Mouse (Mus musculus) limb, embryonic 10.5 days (tissue): ENCODE results near the gene Ndufb5. TPM values are rescaled to one million over a fixed set of nuclear protein-coding genes. Genes with fewer than 3 reads are reported as not detected.
"Not testable (repeated sequence)": the region's sequence is repeated elsewhere in the genome, so short reads cannot be mapped to it uniquely, and the experiment has no call there.

Experiments
- DNase-seq: peaks from one replicate; pipeline ENCODE4 v3.0.0-alpha.2; 2017; ENCODE audit warnings: low spot score
- H3K27ac ChIP-seq: fragments of 300-500 bp; sonication (generic); 2 replicates; pipeline ENCODE4 v1.5.1; 2016; ENCODE audit warnings: mild to moderate bottlenecking
- H3K27me3 ChIP-seq: fragments of 300-500 bp; sonication (generic); 2 replicates; pipeline ENCODE4 v1.6.1; 2016; ENCODE audit warnings: low read depth, mild to moderate bottlenecking; ENCODE audit not compliant: poor library complexity, severe bottlenecking
- H3K36me3 ChIP-seq: fragments of 300-500 bp; sonication (generic); 2 replicates; pipeline ENCODE4 v1.6.1; 2016; ENCODE audit warnings: mild to moderate bottlenecking, moderate library complexity
- H3K4me1 ChIP-seq: fragments of 300-500 bp; sonication (generic); 2 replicates; pipeline ENCODE4 v1.6.1; 2016
- H3K4me3 ChIP-seq: fragments of 300-500 bp; sonication (generic); 2 replicates; pipeline ENCODE4 v1.5.1; 2016; ENCODE audit warnings: mild to moderate bottlenecking, moderate library complexity
- H3K9me3 ChIP-seq: fragments of 300-500 bp; sonication (generic); replicated peaks from 2 replicates; pipeline ENCODE4 v1.6.1; 2016; ENCODE audit warnings: mild to moderate bottlenecking
- WGBS: fragments of 180-500 bp; shearing (Covaris S2); methylation state at CpG from one replicate; pipeline ENCODE4 v1.1.7; 2016; 5-methylcytosine and 5-hydroxymethylcytosine counted together
- polyA plus RNA-seq: library from polyadenylated mRNA; unstranded; fragments of >200 nt; fragmentation: Nextera tagmentation; extraction: Ambion mirVana; gene quantifications from 2 replicates; pipeline ENCODE4 v1.2.1, GENCODE M21; 2016

Gene Ndufb5
- polyA plus RNA-seq, 1 experiment from 2014 or later = 280 TPM

DNA sequence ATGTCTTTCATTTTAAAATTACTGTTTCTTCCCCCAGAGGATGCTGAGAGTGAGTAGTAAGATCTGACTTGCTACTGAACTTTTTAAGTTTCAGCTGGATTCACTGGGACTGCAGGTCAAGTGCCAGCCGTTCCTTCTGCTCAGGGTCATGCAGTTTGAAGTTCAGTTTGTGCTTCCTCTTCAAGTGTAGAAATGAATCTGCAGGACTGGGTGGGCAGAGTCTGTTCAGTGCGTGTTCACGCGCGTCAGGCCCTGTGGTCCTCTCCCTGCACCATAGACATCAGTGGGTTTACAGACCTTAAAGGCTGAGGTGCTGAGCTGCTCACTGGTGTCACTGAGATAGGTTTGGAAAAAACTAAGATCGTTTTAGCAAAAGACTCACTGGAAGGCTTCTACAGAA is 8.2 kb downstream of the Ndufb5 start:
- 92% methylated on average over 6 of the region's 6 CpGs for WGBS
- Histone ChIP-seq H3K4me1 (no peaks in the 10 kb centered on the region), H3K27ac (no peak overlapping the region), H3K36me3 (peaks cover 97% of the 10 kb centered on the region), H3K4me3 (no peak overlapping the region), H3K27me3 (no peaks in the 10 kb centered on the region), H3K9me3 (no peaks in the 10 kb centered on the region)
- peak; percentile 19 for DNase-seq

GRCm38 (mm10) chr3:32745426-32745825 is 8.6 kb downstream of the Ndufb5 start:
- not testable (repeated sequence) for DNase-seq, H3K4me3 ChIP-seq, H3K9me3 ChIP-seq, H3K4me1 ChIP-seq, H3K27ac ChIP-seq, H3K27me3 ChIP-seq
- H3K36me3 ChIP-seq = peaks cover 97% of the 10 kb centered on the region

DNA sequence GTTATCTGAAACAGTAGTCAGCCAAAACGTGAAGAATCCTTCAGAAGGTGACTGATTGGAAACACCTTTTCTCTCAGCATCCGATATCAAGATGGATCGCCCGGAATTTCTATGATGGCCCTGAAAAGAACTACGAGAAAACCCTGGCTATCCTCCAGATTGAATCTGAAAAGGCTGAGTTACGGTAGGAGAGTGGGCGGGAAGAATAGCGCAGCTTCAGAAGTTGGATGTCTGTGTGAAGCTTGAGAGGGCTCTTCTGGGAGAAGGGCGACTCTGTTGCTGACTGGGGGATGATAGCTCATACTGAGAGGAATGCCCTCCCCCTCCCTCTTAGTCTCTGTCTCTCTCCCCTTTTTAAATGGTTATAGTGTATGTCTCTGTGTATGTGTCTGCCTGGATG is 11.6 kb downstream of the Ndufb5 start:
- no peak overlapping the region for H3K27ac ChIP-seq
- no peaks in the 10 kb centered on the region for H3K27me3 ChIP-seq
- H3K36me3 ChIP-seq = peaks cover 97% of the 10 kb centered on the region
- H3K4me1 ChIP-seq = no peaks in the 10 kb centered on the region
- H3K9me3 ChIP-seq = no peaks in the 10 kb centered on the region
- DNase-seq = no peak
- no peak overlapping the region for H3K4me3 ChIP-seq
- 91% methylated on average over 9 of the region's 9 CpGs for WGBS

DNA sequence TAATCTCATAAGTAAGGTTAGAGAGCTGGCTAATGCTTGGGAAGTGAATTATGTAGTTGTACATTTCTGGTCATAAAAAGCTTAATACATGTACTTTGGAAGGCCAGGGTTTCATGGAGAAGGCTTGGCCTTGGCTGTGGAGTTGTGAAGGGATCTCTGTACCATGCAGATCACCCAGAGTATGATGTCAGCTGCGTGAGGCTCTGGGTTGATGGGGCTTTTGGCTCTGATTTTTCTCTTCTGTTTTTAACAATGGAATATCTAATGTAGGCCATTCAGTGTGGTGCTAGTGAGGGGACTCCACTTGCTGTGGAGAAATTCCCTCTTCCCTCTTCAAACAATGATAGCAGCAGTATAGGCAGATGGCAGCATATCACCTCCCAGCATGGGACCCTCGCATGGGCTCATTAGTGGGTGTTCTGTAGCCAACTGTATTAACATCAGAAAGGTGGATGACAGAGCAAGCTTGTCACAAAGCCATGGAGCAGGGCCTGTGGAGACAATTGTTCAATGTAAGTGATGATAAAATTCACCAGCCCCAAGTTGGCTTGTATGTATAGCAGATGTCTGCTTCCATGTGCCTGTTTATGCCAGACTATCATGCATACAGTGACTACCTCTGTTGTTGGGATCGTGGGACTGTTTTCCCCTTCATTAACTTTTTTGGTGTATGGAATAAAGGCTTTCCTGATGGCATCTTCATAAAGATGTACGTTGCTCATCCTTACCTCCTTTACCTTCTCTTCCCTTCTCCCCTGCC is 13.2 kb downstream of the Ndufb5 start:
- WGBS = 90% methylated on average over 4 of the region's 4 CpGs
- peaks cover 93% of the 10 kb centered on the region for H3K36me3 ChIP-seq
- no peak overlapping the region for H3K27ac ChIP-seq
- no peak for DNase-seq
- no peak overlapping the region for H3K4me3 ChIP-seq
- no peaks in the 10 kb centered on the region for H3K27me3 ChIP-seq
- H3K9me3 ChIP-seq = no peaks in the 10 kb centered on the region
- no peaks in the 10 kb centered on the region for H3K4me1 ChIP-seq

- Histone ChIP-seq H3K27ac (no peak overlapping the region), H3K4me3 (no peak overlapping the region), H3K27me3 (no peaks in the 10 kb centered on the region), H3K4me1 (no peaks in the 10 kb centered on the region), H3K36me3 (peaks cover 53% of the 10 kb centered on the region), H3K9me3 (no peaks in the 10 kb centered on the region)
- DNase-seq = no peak
- 95% methylated on average over 3 of the region's 3 CpGs for WGBS
Observed at GRCm38 (mm10) chr3:32754384-32754915, 17.7 kb downstream of the Ndufb5 start.

GRCm38 (mm10) chr3:32759212-32759611 is 22.4 kb downstream of the Ndufb5 start:
- no peak overlapping the region for H3K4me3 ChIP-seq
- H3K27ac ChIP-seq = no peak overlapping the region
- H3K27me3 ChIP-seq = no peaks in the 10 kb centered on the region
- DNase-seq = no peak
- H3K9me3 ChIP-seq = no peaks in the 10 kb centered on the region
- H3K4me1 ChIP-seq = no peaks in the 10 kb centered on the region
- peaks cover 7% of the 10 kb centered on the region for H3K36me3 ChIP-seq
- WGBS = 77% methylated on average over 5 of the region's 5 CpGs

DNA sequence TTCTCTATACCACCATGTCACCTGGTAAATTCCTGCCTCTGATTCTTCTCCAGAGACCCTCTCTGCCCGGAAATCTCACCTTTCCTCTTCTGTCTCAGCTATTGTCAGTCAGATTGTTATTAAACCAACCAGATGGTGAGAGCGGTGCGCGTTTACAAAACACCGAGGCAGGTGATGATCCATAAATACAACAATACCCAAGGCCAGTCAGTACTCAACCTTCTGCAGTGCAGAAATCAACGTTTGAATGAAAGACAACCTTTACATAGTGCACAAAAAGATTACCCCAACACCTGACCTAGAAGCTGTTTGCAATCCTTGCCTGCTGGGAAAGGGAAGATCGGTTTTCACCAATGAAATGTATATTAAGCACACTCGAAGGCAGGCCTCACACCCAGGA is 26.2 kb downstream of the Ndufb5 start:
- Histone ChIP-seq H3K4me1 (no peaks in the 10 kb centered on the region), H3K36me3 (0 out of 2 replicates have a peak, but pooled peaks cover under 1% of the 10 kb centered on the region), H3K9me3 (no peaks in the 10 kb centered on the region), H3K27ac (no peak overlapping the region), H3K27me3 (no peaks in the 10 kb centered on the region), H3K4me3 (no peak overlapping the region)
- no peak for DNase-seq
- WGBS = 67% methylated on average over 8 of the region's 8 CpGs

GRCm38 (mm10) chr3:32763902-32764301 is 27.1 kb downstream of the Ndufb5 start:
- 40% methylated on average over 7 of the region's 7 CpGs for WGBS
- no peaks in the 10 kb centered on the region for H3K4me1 ChIP-seq

DNA sequence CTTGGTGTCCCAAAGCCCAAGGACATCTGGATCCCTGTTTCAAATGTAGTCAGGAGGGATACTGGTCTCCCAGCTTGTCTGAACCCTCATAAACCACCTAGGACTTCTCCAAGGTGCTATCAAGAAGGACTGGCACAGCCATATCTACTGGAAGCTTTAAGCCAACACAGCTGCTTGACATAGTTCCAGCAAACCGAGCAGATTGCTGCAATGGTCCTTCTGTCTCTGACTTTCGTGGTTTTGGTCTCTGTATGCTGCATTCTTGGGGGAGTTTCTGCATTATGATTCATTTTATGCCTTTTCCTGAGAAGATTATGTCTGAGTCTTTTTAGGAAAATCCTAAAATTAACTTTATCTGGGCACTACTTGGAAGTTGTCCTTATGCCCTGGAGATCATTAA is 34.0 kb downstream of the Ndufb5 start:
- Histone ChIP-seq H3K36me3 (no peaks in the 10 kb centered on the region), H3K4me3 (no peak overlapping the region), H3K9me3 (no peaks in the 10 kb centered on the region), H3K27ac (no peak overlapping the region), H3K4me1 (no peaks in the 10 kb centered on the region), H3K27me3 (no peaks in the 10 kb centered on the region)
- 88% methylated on average over 2 of the region's 2 CpGs for WGBS
- no peak for DNase-seq

More at GRCm38 (mm10) chr3:32763902-32764301, 27.1 kb downstream of the Ndufb5 start:
- Histone ChIP-seq H3K9me3 (no peaks in the 10 kb centered on the region), H3K27me3 (no peaks in the 10 kb centered on the region), H3K4me3 (no peak overlapping the region), H3K36me3 (no peaks in the 10 kb centered on the region), H3K27ac (no peak overlapping the region)
- no peak for DNase-seq

Other genes starting within 250 kb of the Ndufb5 start
- 0.09 and 0.14 TPM in 2 replicates for gene Kcnmb3, start 244.8 kb upstream of the Ndufb5 start, polyA plus RNA-seq
- 43.4 and 43.7 TPM in 2 replicates for gene Zfp639, start 226.7 kb upstream of the Ndufb5 start, polyA plus RNA-seq
- gene Mfn1, start 207.5 kb upstream of the Ndufb5 start, polyA plus RNA-seq = 25.8 and 34.6 TPM in 2 replicates
- gene Gnb4, start 120.4 kb upstream of the Ndufb5 start, polyA plus RNA-seq = 35.1 and 35.9 TPM in 2 replicates
- 278 and 295 TPM in 2 replicates for gene Actl6a, start 30.7 kb upstream of the Ndufb5 start, polyA plus RNA-seq
- 35.6 and 41.5 TPM in 2 replicates for gene Mrpl47, start 615 bp downstream of the Ndufb5 start, polyA plus RNA-seq
- 4.8 and 5.2 TPM in 2 replicates for gene Usp13, start 80.6 kb downstream of the Ndufb5 start, polyA plus RNA-seq